9 mouse cellular contexts compared by ENCODE assay signal in the genomic region with DNA sequence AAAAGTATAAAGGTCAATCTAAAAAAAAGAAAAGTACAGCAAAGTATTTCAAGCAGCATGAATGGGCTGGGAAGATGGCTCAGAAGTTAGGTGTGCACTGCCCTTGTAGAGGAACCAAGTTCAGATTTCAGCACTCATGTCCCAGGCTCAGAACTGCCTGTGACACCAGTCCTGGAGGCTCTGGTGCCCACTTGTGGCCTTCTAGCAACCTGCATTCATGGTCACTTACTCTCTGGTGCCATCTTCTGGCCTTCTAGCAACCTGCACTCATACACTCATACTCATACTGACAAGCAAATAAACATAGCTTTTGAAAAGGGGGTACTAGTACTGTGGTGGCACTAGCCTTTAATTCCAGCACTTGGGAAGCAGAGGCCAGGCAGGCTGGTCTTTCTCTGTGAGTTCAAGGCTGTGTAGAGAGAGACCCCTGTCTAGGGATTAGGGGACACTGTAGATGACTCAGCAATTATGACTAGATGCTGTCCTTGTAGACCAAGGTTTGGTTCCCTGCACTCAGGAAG. TPM values are rescaled to one million over a fixed set of nuclear protein-coding genes. Genes with fewer than 3 reads are reported as not detected.
DNase-seq lines count a peak whose midpoint lies in the region; ATAC-seq and TF ChIP-seq lines count a peak whose summit lies in the region.
"Had no signal": no experiment of that assay in that cellular context is flagged by ENCODE, and none has a peak within 500 bp of the region (broad histone marks: within the 10 kb centered on the region; RNA-seq: fewer than 3 reads in every experiment).

No protein-coding gene starts in this region.

- peaks cover 4% of the 10 kb centered on the region; the same call in 1 of the 2 replicates for H3K4me1 ChIP-seq in forebrain, postnatal 0 days (ENCODE audit: insufficient read depth)
- H3K4me1 ChIP-seq in forebrain, embryonic 10.5 days, result no peaks in the 10 kb centered on the region
- H3K4me1 ChIP-seq in liver, embryonic 13.5 days (replicated peaks), result no peaks in the 10 kb centered on the region
- H3K4me1 ChIP-seq: heart, embryonic 12.5 days had no signal

- H3K4me3 ChIP-seq in forebrain, postnatal 0 days (ENCODE audit: low read depth, low read length), result no peak overlapping the region
- no peak overlapping the region for H3K4me3 ChIP-seq in forebrain, embryonic 10.5 days
- H3K4me3 ChIP-seq in liver, embryonic 13.5 days (replicated peaks), result no peak overlapping the region
- H3K4me3 ChIP-seq: heart, embryonic 12.5 days had no signal

- H3K9ac ChIP-seq in forebrain, postnatal 0 days, result no peak overlapping the region
- no peak overlapping the region for H3K9ac ChIP-seq in liver, embryonic 13.5 days
- H3K9ac ChIP-seq: heart, embryonic 12.5 days had no signal

- ATAC-seq in forebrain, postnatal 0 days, result no peak
- ATAC-seq in liver, embryonic 13.5 days (ENCODE audit: low read depth), result no peak
- no peak for ATAC-seq in cerebellum, adult (ENCODE audit: insufficient number of reproducible peaks, low FRiP score, low TSS enrichment)

- no peaks in the 10 kb centered on the region for H3K27me3 ChIP-seq in forebrain, postnatal 0 days (ENCODE audit: insufficient read depth, low read length)
- H3K27me3 ChIP-seq in forebrain, embryonic 10.5 days (ENCODE audit: poor library complexity, severe bottlenecking), result no peaks in the 10 kb centered on the region
- H3K27me3 ChIP-seq in liver, embryonic 13.5 days, result no peaks in the 10 kb centered on the region
- H3K27me3 ChIP-seq: heart, embryonic 12.5 days had no signal

- no peak overlapping the region for H3K27ac ChIP-seq in forebrain, postnatal 0 days (ENCODE audit: low read depth, low read length)
- no peak overlapping the region for H3K27ac ChIP-seq in forebrain, embryonic 10.5 days
- H3K27ac ChIP-seq in liver, embryonic 13.5 days, result no peak overlapping the region

- peak; percentile 43 for TF ChIP-seq CTCF in forebrain, postnatal 0 days (IDR thresholded peaks at IDR 0.05; ENCODE audit: low read depth)

- H3K9me3 ChIP-seq in forebrain, postnatal 0 days (ENCODE audit: low read length), result peaks cover 4% of the 10 kb centered on the region; the same call in 1 of the 2 replicates
- H3K9me3 ChIP-seq in forebrain, embryonic 10.5 days, result peaks cover 6% of the 10 kb centered on the region; the same call in 1 of the 2 replicates
- H3K9me3 ChIP-seq in liver, embryonic 13.5 days (replicated peaks), result 0 out of 2 replicates have a peak, but pooled peaks cover 10% of the 10 kb centered on the region

- H3K36me3 ChIP-seq in forebrain, postnatal 0 days (ENCODE audit: insufficient read depth), result peaks cover 9% of the 10 kb centered on the region; the same call in 1 of the 2 replicates
- H3K36me3 ChIP-seq in forebrain, embryonic 10.5 days (replicated peaks), result peaks cover 40% of the 10 kb centered on the region
- peaks cover 23% of the 10 kb centered on the region for H3K36me3 ChIP-seq in liver, embryonic 13.5 days

- H3K4me2 ChIP-seq in forebrain, postnatal 0 days (ENCODE audit: low read depth), result no peak overlapping the region
- no peak overlapping the region for H3K4me2 ChIP-seq in liver, embryonic 13.5 days
- H3K4me2 ChIP-seq: heart, embryonic 12.5 days had no signal

- DNase-seq in forebrain, postnatal 0 days, result no peak
- no peak for DNase-seq in forebrain, embryonic 10.5 days (ENCODE audit: extremely low spot score, low spot score)
- DNase-seq in A20 (ENCODE audit: low read depth, low spot score) (peak; percentile 74), WW6 (ENCODE audit: low read depth, low spot score) (peak; percentile 31), MN1 (ENCODE audit: low spot score) (no peak)
- DNase-seq in liver, embryonic 13.5 days, result peak; percentile 28
- no peak for DNase-seq in right cerebral cortex, postnatal 36 days (ENCODE audit: low spot score in 2 of 2)

RNA-seq across cellular contexts. Expression of a gene that starts 43.8 kb away (rescaled TPM):
- total RNA-seq in forebrain, postnatal 0 days (2014; rRNA removed), result 18.5 and 25.1 TPM in 2 replicates
- 6.6 and 11.5 TPM in 2 replicates for polyA plus RNA-seq in forebrain, postnatal 0 days (2015; fragmentation: Nextera tagmentation; extraction: Ambion mirVana)
- polyA plus RNA-seq in forebrain, embryonic 10.5 days (2016; fragmentation: Nextera tagmentation; extraction: Ambion mirVana), result 13.1 and 16.9 TPM in 2 replicates
- polyA plus RNA-seq in liver, embryonic 13.5 days (2015; fragmentation: Nextera tagmentation; extraction: Ambion mirVana), result 3.2 and 3.7 TPM in 2 replicates

Comparison
In these comparisons a context has a peak if more than half of its experiments do, and no peak if none do; other contexts are left out.
1. DNase-seq: peak in A20 (single experiment), WW6 (single experiment) and liver, embryonic 13.5 days (single experiment); none in forebrain, postnatal 0 days (single experiment), forebrain, embryonic 10.5 days (single experiment), MN1 (single experiment) and right cerebral cortex, postnatal 36 days (0 of 2).